Mouse (Mus musculus) ES-Bruce4 (cell line): ENCODE measurements at regions not wholly inside any gene's neighbourhood (a gene's known extent, or its start where the extent isn't known, plus 50 kb on each side); places are given as distances from the start of the nearest gene placed in this dataset.

Source experiments
- CTCF ChIP-seq: IDR thresholded peaks from one replicate; pipeline ENCODE4 v1.8.1; 2011; ENCODE audit warnings: low read depth, low read length
- EP300 ChIP-seq: IDR thresholded peaks from 2 replicates; pipeline ENCODE4 v1.6.1; 2011; ENCODE audit warnings: low read depth, low read length; ENCODE audit not compliant: insufficient read depth
- POLR2A ChIP-seq: IDR thresholded peaks from one replicate; pipeline ENCODE4 v1.8.1; 2011; ENCODE audit warnings: low read length; ENCODE audit not compliant: insufficient read depth

DNA sequence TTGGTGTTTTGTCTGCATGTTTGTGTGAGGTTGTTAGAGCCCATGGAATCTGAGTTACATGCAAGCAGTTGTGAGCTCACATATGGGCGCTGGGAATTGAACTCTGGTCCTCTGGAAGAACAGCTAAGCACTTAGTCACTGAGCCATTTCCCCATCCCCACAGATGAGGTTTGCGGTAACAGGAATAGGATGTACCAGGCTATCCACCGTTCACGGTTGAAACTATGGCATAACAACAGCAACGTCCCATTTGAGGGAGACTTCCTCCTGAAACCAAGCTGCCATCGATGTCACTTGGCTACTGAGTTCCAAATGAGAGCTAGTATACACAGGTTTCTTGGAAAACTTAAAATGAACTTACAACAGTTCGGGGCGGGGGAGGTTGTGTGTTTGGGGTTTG, 1095.9 kb upstream of the 2610301B20Rik start:
- TF ChIP-seq CTCF (no peak), POLR2A (no peak), EP300 (no peak)
